Mouse (Mus musculus) brain, embryonic 18.5 days (tissue): ENCODE measurements around the gene Erfe.

Source experiments
- DNase-seq: peaks from one replicate; pipeline ENCODE4 v3.0.0-alpha.2; 2012; ENCODE audit warnings: low read depth, low spot score

The Erfe gene

GRCm38 (mm10) chr1:91366215-91367108, at the start of gene Erfe:
TSS of gene Erfe (plus strand) at chr1:91366430.
- DNase-seq, result no peak

GRCm38 (mm10) chr1:91317656-91318055, 48.6 kb upstream of the Erfe start:
- no peak for DNase-seq

- no peak for DNase-seq
Observed at GRCm38 (mm10) chr1:91321760-91322438, 44.3 kb upstream of the Erfe start, which contains the start of gene Espnl. TSS of gene Espnl (plus strand) at chr1:91322075.

GRCm38 (mm10) chr1:91324646-91325045, 41.6 kb upstream of the Erfe start:
- DNase-seq, result no peak

- DNase-seq, result no peak
Observed at GRCm38 (mm10) chr1:91325488-91326042, 40.7 kb upstream of the Erfe start.

- DNase-seq, result no peak
Observed at GRCm38 (mm10) chr1:91332102-91332501, 34.1 kb upstream of the Erfe start.

GRCm38 (mm10) chr1:91333582-91333981, 32.6 kb upstream of the Erfe start:
- no peak for DNase-seq

GRCm38 (mm10) chr1:91337355-91337754, 28.9 kb upstream of the Erfe start:
- no peak for DNase-seq

GRCm38 (mm10) chr1:91344001-91344400, 22.2 kb upstream of the Erfe start:
- no peak for DNase-seq

- DNase-seq, result no peak
Observed at GRCm38 (mm10) chr1:91344921-91345685, 21.1 kb upstream of the Erfe start.

- no peak for DNase-seq
Observed at GRCm38 (mm10) chr1:91346892-91347291, 19.3 kb upstream of the Erfe start.

GRCm38 (mm10) chr1:91350841-91351240, 15.4 kb upstream of the Erfe start, which contains the start of gene Klhl30:
TSS of gene Klhl30 (plus strand) at chr1:91351016.
- no peak for DNase-seq

- DNase-seq, result no peak
Observed at GRCm38 (mm10) chr1:91351249-91351648, 15.0 kb upstream of the Erfe start.

- DNase-seq, result no peak
Observed at GRCm38 (mm10) chr1:91352277-91352676, 14.0 kb upstream of the Erfe start.

- no peak for DNase-seq
Observed at GRCm38 (mm10) chr1:91356105-91356504, 10.1 kb upstream of the Erfe start.

GRCm38 (mm10) chr1:91362113-91362512, 4.1 kb upstream of the Erfe start:
- DNase-seq, result no peak

GRCm38 (mm10) chr1:91364822-91365644, 1.2 kb upstream of the Erfe start:
- DNase-seq, result no peak

GRCm38 (mm10) chr1:91365816-91366214, 415 bp upstream of the Erfe start:
- DNase-seq, result no peak

GRCm38 (mm10) chr1:91367295-91367694, 1.1 kb downstream of the Erfe start:
- no peak for DNase-seq

- DNase-seq, result no peak
Observed at GRCm38 (mm10) chr1:91369408-91369807, 3.2 kb downstream of the Erfe start.

GRCm38 (mm10) chr1:91370055-91370454, 3.8 kb downstream of the Erfe start:
- DNase-seq, result no peak
